Mouse (Mus musculus): ENCODE data around the gene Gm813.
"Not testable (repeated sequence)": the region's sequence is repeated elsewhere in the genome, so short reads cannot be mapped to it uniquely, and the experiment has no call there.

Gm813 gene

DNA sequence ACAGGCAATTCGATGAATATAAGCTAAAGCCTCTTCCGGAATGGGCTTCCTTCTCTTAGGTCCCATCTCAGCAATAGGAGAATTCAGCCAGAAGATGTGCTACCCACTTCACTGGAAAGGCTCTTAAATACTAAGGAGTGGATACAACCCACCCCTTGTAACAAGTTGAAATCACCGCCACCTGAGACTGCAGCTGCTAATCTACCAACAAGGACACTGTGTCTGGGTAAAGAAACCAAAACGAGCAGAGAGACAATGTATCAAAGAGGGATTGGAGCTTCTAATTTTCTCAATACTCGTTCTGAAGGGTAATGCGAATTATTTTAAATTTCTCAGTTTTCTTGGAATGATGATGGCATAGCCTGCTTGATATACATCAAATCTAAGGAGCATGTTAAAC lies at the start of gene Gm813:
Gene Gm813, minus strand, starts transcription at position 101 of the 400 bp plus-strand sequence.
- no peak for DNase-seq (ENCODE audit: low spot score)

- DNase-seq (ENCODE audit: low spot score) = not testable (repeated sequence)
Measured at GRCm38 (mm10) chr16:58665137-58665536, 48.4 kb upstream of the Gm813 start.

DNA sequence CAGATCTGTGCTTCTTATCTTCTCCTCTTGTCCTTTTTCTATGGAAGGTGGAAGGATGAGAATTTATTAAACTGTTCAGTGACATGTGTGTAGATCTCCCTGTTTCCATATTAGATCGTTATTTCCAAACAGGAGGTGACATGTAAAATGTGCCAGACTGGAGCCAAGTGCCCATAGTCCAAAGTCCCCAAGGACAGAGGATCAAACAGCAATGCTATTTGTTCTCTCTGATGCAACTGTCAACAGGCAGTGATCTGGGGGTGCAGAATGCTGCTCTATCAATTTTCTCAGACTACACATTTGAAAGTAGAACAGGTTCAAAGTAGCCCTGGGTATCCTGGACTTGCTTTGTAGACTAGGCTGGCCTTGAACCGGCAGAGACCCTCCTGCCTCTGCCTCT lies 47.0 kb upstream of the Gm813 start:
- DNase-seq (ENCODE audit: low spot score) = no peak

DNA sequence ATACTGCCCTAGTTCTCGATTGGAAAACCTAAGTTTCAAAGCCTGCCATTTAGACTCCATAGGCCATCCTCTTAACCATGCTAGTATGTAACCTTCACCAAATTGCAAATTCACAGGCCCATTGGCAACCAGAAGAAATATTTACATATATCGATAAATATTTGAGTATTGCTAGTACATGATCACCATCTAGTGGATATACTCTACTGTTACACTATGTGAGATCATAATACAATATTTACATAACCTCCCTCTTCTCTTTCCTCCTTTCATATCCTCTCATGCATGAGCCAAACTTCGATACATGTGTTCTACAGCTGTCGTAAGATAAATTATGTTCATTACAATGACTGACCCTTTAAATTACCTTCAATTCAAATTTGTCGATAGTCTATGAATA lies 46.2 kb upstream of the Gm813 start:
- peak; percentile 56 for DNase-seq (ENCODE audit: low spot score)

DNA sequence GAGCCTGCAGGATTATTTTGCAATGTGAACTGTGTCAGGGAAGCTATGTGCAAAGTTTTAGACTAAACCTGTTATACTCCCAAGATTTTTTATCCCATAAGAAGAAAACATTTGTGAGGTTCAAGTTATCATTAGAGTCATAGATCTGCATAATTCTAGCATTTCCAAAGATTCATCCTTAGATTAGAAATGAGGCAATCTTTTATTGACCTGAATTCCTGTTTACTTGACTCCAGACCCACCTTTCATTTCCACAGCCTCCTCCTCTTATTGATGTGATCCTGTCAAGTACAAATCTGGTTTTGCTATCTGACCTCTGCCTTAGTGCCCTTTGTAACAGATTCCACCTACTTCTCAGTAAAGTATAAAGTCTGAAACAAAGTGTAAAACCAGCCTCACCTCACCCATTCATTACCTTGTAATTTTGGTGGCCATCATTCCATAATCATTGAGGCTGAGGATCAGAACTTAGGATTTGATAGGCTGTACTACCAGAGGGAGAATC lies 45.6 kb upstream of the Gm813 start:
- no peak for DNase-seq (ENCODE audit: low spot score)

DNA sequence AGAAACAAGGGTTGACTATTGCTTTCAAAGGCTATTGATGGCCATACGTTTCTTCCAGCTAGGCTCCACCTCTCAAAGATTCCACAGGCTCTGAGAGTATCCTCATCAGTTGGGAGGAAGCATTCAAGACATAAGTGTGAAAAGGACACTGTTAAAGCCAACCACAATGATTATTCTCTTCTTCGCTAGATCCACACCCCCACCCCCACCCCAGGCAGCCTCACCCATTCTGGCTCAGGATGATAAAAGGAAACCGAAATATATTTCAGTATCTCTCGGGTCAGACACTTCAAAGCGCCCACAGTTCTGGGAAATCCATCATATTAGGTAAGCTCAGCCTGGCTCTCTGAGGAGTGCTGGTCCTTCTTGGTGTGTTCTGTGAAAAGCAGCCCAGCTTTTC lies 45.0 kb upstream of the Gm813 start:
- no peak for DNase-seq (ENCODE audit: low spot score)

DNA sequence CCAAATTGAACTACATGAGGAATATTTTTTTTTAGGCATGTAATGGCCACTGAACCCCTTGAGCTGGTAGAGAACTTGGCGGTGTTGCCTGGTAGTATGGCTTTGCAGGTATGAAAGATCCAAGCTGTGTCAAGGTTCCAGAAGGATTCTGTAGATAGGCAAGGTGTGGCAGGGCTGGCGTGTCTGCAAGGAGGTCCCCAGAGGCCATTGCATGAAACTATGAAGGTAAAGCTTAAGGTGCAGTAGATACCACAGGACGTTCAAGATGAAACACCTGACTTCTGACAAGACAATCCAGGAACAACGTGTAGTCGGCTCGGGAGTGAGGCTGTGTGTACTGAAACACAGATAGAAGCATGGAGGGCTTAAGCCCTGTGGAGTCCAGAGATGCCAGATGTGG lies 41.9 kb upstream of the Gm813 start:
- DNase-seq (ENCODE audit: low spot score) = no peak

- DNase-seq (ENCODE audit: low spot score) = no peak
Measured at GRCm38 (mm10) chr16:58656526-58656925, 39.7 kb upstream of the Gm813 start.

DNA sequence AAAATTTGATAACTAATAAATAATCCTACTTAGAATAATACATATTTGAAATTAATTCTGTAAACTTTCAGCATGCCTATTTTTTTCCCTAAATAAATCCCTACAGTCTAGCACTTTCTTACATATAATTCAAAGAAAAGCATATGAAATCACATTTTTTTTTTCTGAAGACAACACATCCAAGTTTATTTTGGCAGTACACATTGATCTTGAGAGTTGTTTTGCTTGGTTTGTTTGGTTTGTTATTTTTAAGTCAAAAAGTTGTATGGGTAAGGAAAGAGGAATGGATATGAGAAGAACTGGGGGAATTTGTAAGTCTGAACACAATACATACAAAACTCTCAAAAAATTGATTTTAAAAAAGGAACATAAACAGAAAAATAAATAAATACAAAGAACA lies 39.0 kb upstream of the Gm813 start:
- DNase-seq (ENCODE audit: low spot score) = peak; percentile 64

DNA sequence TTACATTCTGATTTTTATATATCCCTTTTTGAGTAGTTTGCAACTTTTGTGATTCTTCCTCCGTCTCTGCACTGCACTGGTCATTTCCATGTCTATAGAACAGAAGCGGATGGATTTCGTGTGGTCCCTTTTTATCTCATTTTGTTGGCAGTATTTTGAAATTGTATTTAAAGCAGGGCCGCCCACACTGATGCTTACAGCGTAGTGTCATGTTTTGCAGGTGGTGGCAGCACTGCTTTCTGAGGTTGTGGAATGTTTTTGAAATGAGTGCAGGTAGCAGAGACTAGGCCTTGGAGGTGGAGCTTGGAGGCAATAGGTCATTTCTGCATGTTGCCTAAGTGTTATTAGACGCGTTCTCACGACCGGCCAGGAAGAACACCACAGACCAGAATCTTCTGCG lies 33.2 kb upstream of the Gm813 start:
- no peak for DNase-seq (ENCODE audit: low spot score)

DNA sequence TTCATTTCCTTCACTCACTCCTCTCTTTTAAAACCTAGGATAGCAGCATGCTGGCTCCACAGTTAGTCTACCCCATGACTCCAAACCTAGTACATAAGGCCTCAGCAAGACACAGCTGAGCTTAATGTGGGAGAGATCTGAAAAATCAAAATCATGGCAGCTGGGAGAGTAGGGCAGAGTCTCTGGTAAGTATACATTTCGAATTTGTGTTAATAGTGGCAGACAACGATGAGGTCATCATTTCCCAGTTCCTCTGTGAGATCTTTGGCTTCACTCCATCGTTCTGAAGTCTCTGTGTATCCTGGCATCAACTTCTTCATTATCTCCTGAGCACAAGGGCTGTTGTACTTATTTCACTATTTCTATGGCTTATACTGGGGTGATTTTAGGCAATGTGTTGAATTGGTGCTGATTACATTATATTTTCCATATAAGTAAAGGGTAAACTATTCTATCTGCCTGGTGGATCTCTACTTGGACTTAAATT lies 22.0 kb upstream of the Gm813 start, which contains the start of gene E330017A01Rik:
Gene E330017A01Rik, minus strand, starts transcription at position 51 of the 487 bp plus-strand sequence.
- no peak for DNase-seq (ENCODE audit: low spot score)

GRCm38 (mm10) chr16:58638016-58638415 lies 21.2 kb upstream of the Gm813 start:
- DNase-seq (ENCODE audit: low spot score) = no peak

DNA sequence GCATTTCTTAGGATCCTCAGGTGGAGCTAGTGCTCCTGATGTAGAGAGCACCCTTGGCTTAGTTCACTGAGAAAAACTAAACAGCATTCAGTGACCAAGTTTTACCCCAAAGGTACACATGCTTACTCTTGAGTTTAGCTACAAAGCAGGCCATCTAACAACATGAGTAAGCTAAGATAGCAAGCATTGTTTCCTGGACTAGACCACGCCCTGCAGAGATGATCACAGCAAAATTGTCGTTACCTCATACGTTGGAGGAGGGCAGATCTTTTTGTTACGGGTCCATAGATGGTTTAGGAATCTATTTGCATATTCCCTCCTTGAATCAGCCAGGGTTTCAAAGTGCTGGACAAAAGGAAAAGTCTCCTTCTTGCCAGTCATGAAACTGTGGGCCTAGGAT lies 20.7 kb upstream of the Gm813 start:
- DNase-seq (ENCODE audit: low spot score) = no peak

GRCm38 (mm10) chr16:58635866-58636265 lies 19.1 kb upstream of the Gm813 start:
- no peak for DNase-seq (ENCODE audit: low spot score)

GRCm38 (mm10) chr16:58629736-58630135 lies 13.0 kb upstream of the Gm813 start:
- peak; percentile 15 for DNase-seq (ENCODE audit: low spot score)

DNA sequence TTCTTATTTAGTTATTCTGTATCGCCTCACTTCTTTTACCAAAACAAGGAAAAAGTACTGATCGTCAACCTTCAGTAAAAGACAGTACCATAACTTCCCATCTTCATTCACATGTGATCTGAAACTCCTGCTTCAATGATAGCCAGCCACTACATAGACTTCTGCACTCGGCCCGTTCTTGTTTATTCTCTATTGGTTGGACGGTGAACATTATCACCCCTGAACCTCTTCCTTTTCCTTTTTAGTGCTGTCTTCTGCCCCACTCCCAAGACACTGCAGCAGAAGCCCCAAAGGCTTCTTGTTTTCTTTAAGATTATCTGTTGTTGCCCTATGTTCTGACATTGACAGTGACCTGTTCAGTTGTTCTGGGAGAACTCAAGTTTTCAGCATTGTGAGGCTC lies 12.2 kb upstream of the Gm813 start:
- no peak for DNase-seq (ENCODE audit: low spot score)

DNA sequence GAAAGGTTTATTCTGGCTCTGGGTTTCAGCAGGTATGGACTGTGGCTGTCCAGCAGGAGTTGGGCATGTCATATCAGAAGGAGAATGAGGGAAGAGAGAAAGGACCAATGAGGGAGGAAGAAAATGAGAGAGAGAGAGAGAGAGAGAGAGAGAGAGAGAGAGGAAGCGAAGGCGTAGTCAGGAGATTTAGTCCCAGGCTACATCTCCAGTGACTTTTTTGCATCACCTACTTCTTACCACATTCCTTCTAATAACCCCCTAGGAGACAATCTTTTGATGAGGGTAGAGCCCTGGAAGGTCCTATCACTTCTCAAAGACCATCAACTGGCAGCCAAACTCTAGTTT lies 11.5 kb upstream of the Gm813 start:
- DNase-seq (ENCODE audit: low spot score) = no peak

DNA sequence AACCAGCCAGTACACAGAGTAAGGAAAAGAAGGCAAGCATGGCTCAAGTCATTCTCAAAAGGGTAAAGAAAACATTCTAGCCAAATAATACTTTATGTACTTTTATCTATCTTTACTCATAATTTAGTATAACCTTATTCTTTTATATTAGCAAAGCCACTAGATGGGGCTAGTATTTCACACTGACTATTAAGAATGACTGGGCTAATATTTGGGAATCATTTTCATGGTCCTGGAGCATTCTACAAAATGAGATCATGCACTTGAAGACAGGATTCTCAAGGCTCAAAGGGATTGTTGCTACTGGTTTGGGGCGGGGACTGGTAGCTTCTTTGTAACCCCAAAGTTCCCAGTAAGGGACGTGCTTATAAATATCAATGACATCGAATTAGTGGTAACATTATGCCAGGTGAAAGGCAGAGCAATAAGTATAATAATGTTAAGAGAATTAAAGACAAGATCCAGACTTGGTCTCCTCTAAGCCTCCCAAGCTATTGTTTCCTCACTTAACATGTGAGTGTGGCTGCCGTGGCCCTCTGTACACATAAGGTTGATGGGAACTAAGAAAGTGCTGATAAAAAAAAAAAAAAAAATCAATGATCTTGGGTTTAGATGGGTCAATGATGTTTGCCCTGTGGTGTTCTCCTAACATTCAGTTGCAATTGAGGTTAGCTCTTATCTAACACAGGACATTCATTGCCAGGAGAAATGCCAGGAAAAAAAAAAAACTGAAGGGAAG lies 11.0 kb upstream of the Gm813 start:
- peak; percentile 41 for DNase-seq (ENCODE audit: low spot score)

DNA sequence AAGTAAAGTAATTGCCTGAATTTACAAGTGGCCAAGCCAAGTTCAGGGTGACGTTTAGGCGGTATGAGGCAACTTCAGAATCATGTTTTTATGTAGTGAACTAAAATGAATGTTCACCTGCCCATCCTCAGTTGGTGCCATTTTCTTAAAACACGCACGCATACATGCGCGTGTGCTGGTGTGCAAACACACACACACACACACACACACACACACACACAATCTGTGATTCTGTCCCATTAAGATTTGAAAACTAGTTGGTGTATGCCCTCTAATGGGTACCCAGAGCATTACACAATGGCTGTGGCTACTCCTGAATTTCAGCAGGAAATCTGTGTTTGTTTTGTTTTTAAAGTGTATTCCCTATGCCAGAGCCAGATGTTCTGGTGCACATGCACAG lies 7.2 kb upstream of the Gm813 start:
- peak; percentile 74 for DNase-seq (ENCODE audit: low spot score)

DNA sequence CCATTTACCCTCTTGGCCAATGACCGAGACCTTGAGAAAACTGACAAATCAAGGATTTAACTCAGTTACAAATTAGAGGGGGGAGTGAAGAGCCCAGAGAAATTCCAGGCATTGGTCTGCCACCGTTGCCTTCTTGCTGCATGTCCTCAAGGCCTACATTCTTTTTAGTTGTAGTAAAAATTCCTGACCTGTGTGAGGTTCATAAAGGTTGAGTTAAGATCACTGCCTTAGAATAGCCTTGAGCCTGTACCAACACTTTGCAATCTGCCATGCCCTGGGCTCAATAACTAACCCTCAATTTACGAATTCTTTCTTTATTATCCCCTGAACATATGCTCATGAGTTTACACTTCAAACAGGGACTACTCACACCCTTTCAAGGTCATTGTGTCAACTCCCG lies 6.3 kb upstream of the Gm813 start:
- no peak for DNase-seq (ENCODE audit: low spot score)

- no peak for DNase-seq (ENCODE audit: low spot score)
Measured at GRCm38 (mm10) chr16:58622377-58622776, 5.6 kb upstream of the Gm813 start.

DNA sequence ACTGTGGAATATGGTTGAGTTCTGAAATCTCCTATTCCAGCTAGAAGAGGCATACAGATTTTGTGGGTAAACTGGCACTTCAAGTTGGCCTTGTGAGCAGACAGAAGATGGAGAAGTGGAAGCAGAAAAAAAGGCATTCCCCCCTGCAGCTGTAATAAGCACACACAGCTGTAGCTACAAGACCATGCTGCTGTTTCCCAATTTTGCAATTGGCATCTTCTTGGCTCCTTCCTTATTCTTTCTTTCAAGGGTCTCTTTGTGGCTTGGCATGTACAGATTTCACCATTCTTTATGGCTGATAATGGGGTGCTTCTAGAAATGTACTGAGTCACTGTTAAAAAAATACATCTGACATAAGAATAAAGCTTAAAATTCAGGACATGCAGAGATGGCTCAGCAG lies 568 bp upstream of the Gm813 start:
- DNase-seq (ENCODE audit: low spot score) = no peak

GRCm38 (mm10) chr16:58612969-58613368 lies 3.8 kb downstream of the Gm813 start:
- no peak for DNase-seq (ENCODE audit: low spot score)

DNA sequence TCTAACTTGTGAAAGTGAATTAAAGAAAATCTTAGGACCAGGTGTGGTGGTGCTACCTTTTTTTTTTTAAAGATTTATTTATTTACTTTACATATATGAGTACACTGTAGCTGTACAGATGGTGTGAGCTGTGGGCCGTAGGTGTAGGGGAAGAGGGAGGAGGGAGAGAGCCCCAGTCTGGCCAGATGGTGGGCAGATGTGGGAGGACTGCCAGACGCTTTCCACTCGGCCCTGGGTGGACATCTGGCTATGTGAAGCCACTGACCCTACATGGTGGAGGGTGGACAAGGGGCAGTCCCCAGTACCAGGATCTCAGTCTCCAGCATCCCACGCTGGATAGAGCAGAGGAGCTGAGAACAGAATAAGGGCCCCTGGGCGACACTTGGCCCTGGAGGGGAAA lies 9.7 kb downstream of the Gm813 start:
- DNase-seq (ENCODE audit: low spot score) = no peak
